In the genomic region with DNA sequence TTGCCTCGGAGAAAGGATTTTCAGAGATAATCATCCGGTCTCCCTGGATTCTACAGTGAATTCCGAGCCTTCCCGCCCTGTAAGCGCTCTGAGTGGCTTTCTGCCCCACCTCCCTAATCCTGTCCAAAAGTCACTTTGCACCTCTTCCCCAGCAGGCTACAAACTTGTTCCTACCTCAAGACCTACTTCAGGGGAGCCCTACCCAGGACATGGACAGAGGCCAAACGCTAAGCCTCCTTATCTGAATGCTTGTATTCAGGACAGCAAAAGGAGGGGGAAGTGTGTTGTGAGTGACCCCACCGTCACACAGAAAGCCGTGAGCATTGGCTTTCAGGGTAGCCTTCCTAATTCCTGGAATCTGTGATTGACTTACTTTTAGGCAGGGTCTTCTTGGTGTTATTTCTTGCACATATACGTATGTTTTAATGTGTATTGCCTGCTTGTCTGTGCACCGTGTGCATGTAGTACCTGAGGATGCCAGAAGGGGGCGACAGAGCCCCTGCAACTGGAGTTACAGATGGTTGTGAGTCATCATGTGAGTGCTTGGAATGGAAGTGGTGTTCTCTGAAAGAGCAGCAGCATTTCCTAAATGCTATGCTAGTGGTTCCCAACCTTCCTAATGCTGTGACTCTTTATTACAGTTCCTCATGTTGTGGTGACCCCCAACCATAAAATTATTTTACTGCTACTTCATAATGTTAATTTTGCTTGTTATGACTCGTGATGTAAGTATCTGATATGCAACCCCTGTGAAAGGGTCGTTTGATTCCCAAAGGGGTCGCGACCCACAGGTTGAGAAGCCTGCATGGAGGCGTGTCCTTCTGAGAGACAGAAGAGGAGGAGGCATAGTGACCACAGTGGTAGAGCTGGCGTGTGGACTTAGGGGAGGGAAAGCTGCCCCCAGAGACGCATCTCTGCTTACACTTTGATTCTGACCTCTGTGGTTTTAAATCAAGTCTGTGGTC, we compare ENCODE assay signal across 15 mouse cellular contexts. TPM values are rescaled to one million over a fixed set of nuclear protein-coding genes. Genes with fewer than 3 reads are reported as not detected.
DNase-seq lines count a peak whose midpoint lies in the region; ATAC-seq and TF ChIP-seq lines count a peak whose summit lies in the region.
"Had no signal": no experiment of that assay in that cellular context is flagged by ENCODE, and none has a peak within 500 bp of the region (broad histone marks: within the 10 kb centered on the region; RNA-seq: fewer than 3 reads in every experiment).

No protein-coding gene starts in this region.

- peaks cover 5% of the 10 kb centered on the region for H3K4me1 ChIP-seq in hindbrain, embryonic 11.5 days (replicated peaks; ENCODE audit: control insufficient read depth, insufficient read depth, low read length)
- peaks cover 8% of the 10 kb centered on the region for H3K4me1 ChIP-seq in hindbrain, embryonic 12.5 days
- H3K4me1 ChIP-seq in MEL (ENCODE audit: control insufficient read depth in 1 of 2, insufficient read depth in 2 of 2, low read length in 2 of 2) = no peaks in the 10 kb centered on the region
- 0 out of 2 replicates have a peak, but pooled peaks cover 7% of the 10 kb centered on the region for H3K4me1 ChIP-seq in lung, postnatal 0 days (ENCODE audit: insufficient read depth, low read depth, low read length)
- peaks cover 7% of the 10 kb centered on the region for H3K4me1 ChIP-seq in midbrain, embryonic 15.5 days
- peaks cover 17% of the 10 kb centered on the region for H3K4me1 ChIP-seq in neural tube, embryonic 15.5 days
- H3K4me1 ChIP-seq: liver, embryonic 15.5 days; stomach, embryonic 15.5 days had no signal

- H3K27ac ChIP-seq in hindbrain, embryonic 11.5 days (ENCODE audit: low read depth, low read length) = no peak overlapping the region
- no peak overlapping the region for H3K27ac ChIP-seq in hindbrain, embryonic 12.5 days
- H3K27ac ChIP-seq in MEL (ENCODE audit: control insufficient read depth, low read depth, low read length) = no peak overlapping the region
- H3K27ac ChIP-seq in lung, postnatal 0 days (ENCODE audit: low read length) = no peak overlapping the region
- H3K27ac ChIP-seq in midbrain, embryonic 15.5 days = no peak overlapping the region
- H3K27ac ChIP-seq in neural tube, embryonic 15.5 days (replicated peaks) = no peak overlapping the region
- H3K27ac ChIP-seq: embryonic facial prominence, embryonic 10.5 days; forebrain, embryonic 13.5 days; hindbrain, embryonic 13.5 days; liver, embryonic 15.5 days; stomach, embryonic 15.5 days had no signal

- no peak for TF ChIP-seq POLR2A in MEL (IDR thresholded peaks at IDR 0.05; ENCODE audit: control insufficient read depth in 1 of 2, insufficient read depth in 1 of 2, low read depth in 1 of 2, low read length in 2 of 2, poor library complexity in 1 of 2)

- H3K9ac ChIP-seq in hindbrain, embryonic 11.5 days (ENCODE audit: low read depth, low read length) = no peak overlapping the region
- H3K9ac ChIP-seq in hindbrain, embryonic 12.5 days = no peak overlapping the region
- H3K9ac ChIP-seq in MEL (ENCODE audit: control insufficient read depth, low read depth, low read length, poor library complexity, severe bottlenecking) = no peak overlapping the region
- H3K9ac ChIP-seq in lung, postnatal 0 days (replicated peaks; ENCODE audit: low read depth) = no peak overlapping the region
- no peak overlapping the region for H3K9ac ChIP-seq in midbrain, embryonic 15.5 days
- no peak overlapping the region for H3K9ac ChIP-seq in neural tube, embryonic 15.5 days (replicated peaks)
- H3K9ac ChIP-seq: forebrain, embryonic 13.5 days; hindbrain, embryonic 13.5 days; liver, embryonic 15.5 days; stomach, embryonic 15.5 days had no signal

- no peak overlapping the region for H3K4me3 ChIP-seq in hindbrain, embryonic 11.5 days (ENCODE audit: low read depth, low read length)
- no peak overlapping the region for H3K4me3 ChIP-seq in hindbrain, embryonic 12.5 days
- H3K4me3 ChIP-seq in MEL (ENCODE audit: control insufficient read depth in 1 of 2, insufficient read depth in 1 of 2, low read depth in 2 of 2, low read length in 2 of 2) = no peak overlapping the region
- no peak overlapping the region for H3K4me3 ChIP-seq in lung, postnatal 0 days (ENCODE audit: low read depth, low read length)
- no peak overlapping the region for H3K4me3 ChIP-seq in midbrain, embryonic 15.5 days
- no peak overlapping the region for H3K4me3 ChIP-seq in neural tube, embryonic 15.5 days (replicated peaks)
- H3K4me3 ChIP-seq: embryonic facial prominence, embryonic 10.5 days; forebrain, embryonic 13.5 days; hindbrain, embryonic 13.5 days; liver, embryonic 15.5 days; stomach, embryonic 15.5 days had no signal

- WGBS in hindbrain, embryonic 11.5 days = 75% methylated on average over 18 of the region's 18 CpGs
- 76% methylated on average over 18 of the region's 18 CpGs for WGBS in hindbrain, embryonic 12.5 days
- WGBS in lung, postnatal 0 days = 51% methylated on average over 18 of the region's 18 CpGs
- 83% methylated on average over 18 of the region's 18 CpGs for WGBS in midbrain, embryonic 15.5 days
- WGBS in neural tube, embryonic 15.5 days = 82% methylated on average over 18 of the region's 18 CpGs

- H3K9me3 ChIP-seq in hindbrain, embryonic 11.5 days (ENCODE audit: control insufficient read depth, low read length) = no peaks in the 10 kb centered on the region
- H3K9me3 ChIP-seq in hindbrain, embryonic 12.5 days (replicated peaks) = no peaks in the 10 kb centered on the region
- no peaks in the 10 kb centered on the region for H3K9me3 ChIP-seq in MEL (replicated peaks; ENCODE audit: insufficient read depth, low read length)
- no peaks in the 10 kb centered on the region for H3K9me3 ChIP-seq in lung, postnatal 0 days (ENCODE audit: low read length)
- H3K9me3 ChIP-seq in midbrain, embryonic 15.5 days = no peaks in the 10 kb centered on the region
- H3K9me3 ChIP-seq in neural tube, embryonic 15.5 days (replicated peaks) = no peaks in the 10 kb centered on the region; the same call in 1 of the 2 replicates
- H3K9me3 ChIP-seq: hindbrain, embryonic 13.5 days; liver, embryonic 15.5 days; stomach, embryonic 15.5 days had no signal

- H3K27me3 ChIP-seq in hindbrain, embryonic 11.5 days (ENCODE audit: control insufficient read depth, insufficient read depth, low read length) = peaks cover 18% of the 10 kb centered on the region
- H3K27me3 ChIP-seq in hindbrain, embryonic 12.5 days = peaks cover 43% of the 10 kb centered on the region
- H3K27me3 ChIP-seq in MEL (ENCODE audit: control insufficient read depth in 1 of 2, insufficient read depth in 2 of 2, low read length in 2 of 2) = no peaks in the 10 kb centered on the region
- H3K27me3 ChIP-seq in lung, postnatal 0 days (replicated peaks; ENCODE audit: insufficient read depth, low read length) = peaks cover 5% of the 10 kb centered on the region; the same call in 1 of the 2 replicates
- H3K27me3 ChIP-seq in midbrain, embryonic 15.5 days (replicated peaks) = peaks cover 41% of the 10 kb centered on the region
- H3K27me3 ChIP-seq in neural tube, embryonic 15.5 days (replicated peaks) = peaks cover 33% of the 10 kb centered on the region

- peak; percentile 26 for TF ChIP-seq RAD21 in MEL (IDR thresholded peaks at IDR 0.05; ENCODE audit: low read depth, low read length)

- TF ChIP-seq EP300 in MEL (IDR thresholded peaks at IDR 0.05; ENCODE audit: low read depth in 1 of 2, low read length in 2 of 2) = no peak
- TF ChIP-seq EP300 in lung, postnatal 0 days (IDR thresholded peaks at IDR 0.05) = no peak

- H3K79me2 ChIP-seq in MEL (ENCODE audit: control insufficient read depth, insufficient read depth, low read length, poor library complexity) = no peaks in the 10 kb centered on the region

- ATAC-seq in hindbrain, embryonic 11.5 days (ENCODE audit: low FRiP score) = no peak
- no peak for ATAC-seq in hindbrain, embryonic 12.5 days (ENCODE audit: low FRiP score)
- ATAC-seq in lung, postnatal 0 days = peak; percentile 74
- no peak for ATAC-seq in midbrain, embryonic 15.5 days (replicated peaks)
- no peak for ATAC-seq in neural tube, embryonic 15.5 days (ENCODE audit: low FRiP score)
- ATAC-seq: forebrain, embryonic 13.5 days; Patski had no signal

- no peaks in the 10 kb centered on the region for H3K36me3 ChIP-seq in hindbrain, embryonic 11.5 days (ENCODE audit: control insufficient read depth, insufficient read depth, low read length)
- no peaks in the 10 kb centered on the region for H3K36me3 ChIP-seq in hindbrain, embryonic 12.5 days
- no peaks in the 10 kb centered on the region for H3K36me3 ChIP-seq in MEL (ENCODE audit: control insufficient read depth in 1 of 2, insufficient read depth in 2 of 2, low read length in 2 of 2)
- no peaks in the 10 kb centered on the region for H3K36me3 ChIP-seq in lung, postnatal 0 days (ENCODE audit: insufficient read depth, low read length)
- no peaks in the 10 kb centered on the region for H3K36me3 ChIP-seq in midbrain, embryonic 15.5 days (replicated peaks)
- H3K36me3 ChIP-seq in neural tube, embryonic 15.5 days = no peaks in the 10 kb centered on the region
- H3K36me3 ChIP-seq: embryonic facial prominence, embryonic 10.5 days; hindbrain, embryonic 13.5 days; liver, embryonic 15.5 days; stomach, embryonic 15.5 days had no signal

- H3K4me2 ChIP-seq in hindbrain, embryonic 11.5 days (replicated peaks; ENCODE audit: low read depth, low read length) = no peak overlapping the region
- H3K4me2 ChIP-seq in hindbrain, embryonic 12.5 days (replicated peaks) = no peak overlapping the region
- no peak overlapping the region for H3K4me2 ChIP-seq in lung, postnatal 0 days (replicated peaks; ENCODE audit: low read depth, low read length)
- no peak overlapping the region for H3K4me2 ChIP-seq in midbrain, embryonic 15.5 days
- no peak overlapping the region for H3K4me2 ChIP-seq in neural tube, embryonic 15.5 days
- H3K4me2 ChIP-seq: forebrain, embryonic 13.5 days; hindbrain, embryonic 13.5 days; liver, embryonic 15.5 days; stomach, embryonic 15.5 days had no signal

- peak; percentile 59 to 87 (median 74) for TF ChIP-seq CTCF in MEL (IDR thresholded peaks at IDR 0.05 in 2 of 3, conservative IDR thresholded peaks at IDR 0.05 in 1 of 3; ENCODE audit: control insufficient read depth in 1 of 3, insufficient read depth in 1 of 3, low read depth in 2 of 3, low read length in 3 of 3, poor library complexity in 1 of 3, severe bottlenecking in 1 of 3)
- peak; percentile 75 for TF ChIP-seq CTCF in lung, postnatal 0 days (IDR thresholded peaks at IDR 0.05)

- DNase-seq in hindbrain, embryonic 11.5 days (ENCODE audit: low spot score) = peak; percentile 43
- DNase-seq in 416B (ENCODE audit: low read depth) (peak; percentile 54), MEL (ENCODE audit: low read depth, low spot score) (peak; percentile 59)
- peak; percentile 88 for DNase-seq in lung, postnatal 0 days (ENCODE audit: low spot score)
- DNase-seq in adrenal gland, adult 18-20 months (ENCODE audit: low spot score in 2 of 2) = no peak

RNA-seq across cellular contexts. Expression of a gene that starts 6.1 kb away (rescaled TPM):
- 0.21 and 0.82 TPM in 2 replicates for polyA plus RNA-seq in hindbrain, embryonic 11.5 days (2014; fragmentation: Nextera tagmentation; extraction: Ambion mirVana)
- 1.7 and 1.9 TPM in 2 replicates for polyA plus RNA-seq in hindbrain, embryonic 12.5 days (2016; fragmentation: Nextera tagmentation; extraction: Ambion mirVana)
- not detected in 2 replicates for total RNA-seq in MEL (2012; rRNA removed)
- polyA plus RNA-seq in MEL (2012; ENCODE audit: insufficient read depth in 1 of 2, insufficient read length in 2 of 2, low read depth in 1 of 2, low replicate concordance in 2 of 2, missing spikeins in 1 of 2) = not detected
- polyA plus RNA-seq in lung, postnatal 0 days (2015; fragmentation: Nextera tagmentation; extraction: Ambion mirVana) = 0.33 and 0.56 TPM in 2 replicates
- 10 to 100 TPM; 62.7 to 74.9 TPM for total RNA-seq in adrenal gland, adult 18-20 months (2021)
- polyA plus RNA-seq in midbrain, embryonic 15.5 days (2015; fragmentation: Nextera tagmentation; extraction: Ambion mirVana) = 53.4 and 62.8 TPM in 2 replicates
- polyA plus RNA-seq in neural tube, embryonic 15.5 days (2015; fragmentation: Nextera tagmentation; extraction: Ambion mirVana) = 127 and 139 TPM in 2 replicates
- total RNA-seq: granulocyte monocyte progenitor cell, adult 5-6 weeks had no signal

RNA-seq across cellular contexts. Expression of a gene that starts 21.3 kb away (rescaled TPM):
- not detected in 2 replicates for polyA plus RNA-seq in hindbrain, embryonic 11.5 days (2014; fragmentation: Nextera tagmentation; extraction: Ambion mirVana)
- polyA plus RNA-seq in hindbrain, embryonic 12.5 days (2016; fragmentation: Nextera tagmentation; extraction: Ambion mirVana) = 0.30 and 0.33 TPM in 2 replicates
- total RNA-seq in MEL (2012; rRNA removed) = not detected in 2 replicates
- polyA plus RNA-seq in MEL (2012; ENCODE audit: insufficient read depth in 1 of 2, insufficient read length in 2 of 2, low read depth in 1 of 2, low replicate concordance in 2 of 2, missing spikeins in 1 of 2) = not detected
- polyA plus RNA-seq in lung, postnatal 0 days (2015; fragmentation: Nextera tagmentation; extraction: Ambion mirVana) = not detected in 2 replicates
- total RNA-seq in adrenal gland, adult 18-20 months (2021) = not detected
- 0.71 and 0.82 TPM in 2 replicates for polyA plus RNA-seq in midbrain, embryonic 15.5 days (2015; fragmentation: Nextera tagmentation; extraction: Ambion mirVana)
- 0.34 and 0.90 TPM in 2 replicates for polyA plus RNA-seq in neural tube, embryonic 15.5 days (2015; fragmentation: Nextera tagmentation; extraction: Ambion mirVana)
- total RNA-seq: granulocyte monocyte progenitor cell, adult 5-6 weeks had no signal
- polyA plus RNA-seq: embryonic facial prominence, embryonic 10.5 days; liver, embryonic 15.5 days had no signal

RNA-seq across cellular contexts. Expression of a gene that starts 35.2 kb away (rescaled TPM):
- polyA plus RNA-seq in hindbrain, embryonic 11.5 days (2014; fragmentation: Nextera tagmentation; extraction: Ambion mirVana) = 71.6 and 87.9 TPM in 2 replicates
- 136 and 153 TPM in 2 replicates for polyA plus RNA-seq in hindbrain, embryonic 12.5 days (2016; fragmentation: Nextera tagmentation; extraction: Ambion mirVana)
- total RNA-seq in MEL (2012; rRNA removed) = not detected in 2 replicates
- under 1 TPM in 1 of 2 experiments, not detected in 1; 0.01 TPM for polyA plus RNA-seq in MEL (2012; ENCODE audit: insufficient read depth in 1 of 2, insufficient read length in 2 of 2, low read depth in 1 of 2, low replicate concordance in 2 of 2, missing spikeins in 1 of 2)
- 22.2 and 30.7 TPM in 2 replicates for polyA plus RNA-seq in lung, postnatal 0 days (2015; fragmentation: Nextera tagmentation; extraction: Ambion mirVana)
- 10 to 100 TPM in 1 of 2 experiments, 1 to 10 TPM in 1; 5.9 to 19.4 TPM for total RNA-seq in adrenal gland, adult 18-20 months (2021)
- polyA plus RNA-seq in midbrain, embryonic 15.5 days (2015; fragmentation: Nextera tagmentation; extraction: Ambion mirVana) = 33.0 and 40.7 TPM in 2 replicates
- 22.5 and 22.8 TPM in 2 replicates for polyA plus RNA-seq in neural tube, embryonic 15.5 days (2015; fragmentation: Nextera tagmentation; extraction: Ambion mirVana)

RNA-seq across cellular contexts. Expression of a gene that starts 36.8 kb away (rescaled TPM):
- polyA plus RNA-seq in hindbrain, embryonic 11.5 days (2014; fragmentation: Nextera tagmentation; extraction: Ambion mirVana) = 34.4 and 37.4 TPM in 2 replicates
- 28.0 and 28.3 TPM in 2 replicates for polyA plus RNA-seq in hindbrain, embryonic 12.5 days (2016; fragmentation: Nextera tagmentation; extraction: Ambion mirVana)
- total RNA-seq in MEL (2012; rRNA removed) = 76.6 and 105 TPM in 2 replicates
- 100 to 1,000 TPM; 135 to 240 TPM for polyA plus RNA-seq in MEL (2012; ENCODE audit: insufficient read depth in 1 of 2, insufficient read length in 2 of 2, low read depth in 1 of 2, low replicate concordance in 2 of 2, missing spikeins in 1 of 2)
- 8.0 and 10.8 TPM in 2 replicates for polyA plus RNA-seq in lung, postnatal 0 days (2015; fragmentation: Nextera tagmentation; extraction: Ambion mirVana)
- 10 to 100 TPM; 15.9 to 18.9 TPM for total RNA-seq in adrenal gland, adult 18-20 months (2021)
- 32.0 and 35.3 TPM in 2 replicates for polyA plus RNA-seq in midbrain, embryonic 15.5 days (2015; fragmentation: Nextera tagmentation; extraction: Ambion mirVana)
- polyA plus RNA-seq in neural tube, embryonic 15.5 days (2015; fragmentation: Nextera tagmentation; extraction: Ambion mirVana) = 36.6 and 42.6 TPM in 2 replicates

RNA-seq across cellular contexts. Expression of a gene that starts 52.2 kb away (rescaled TPM):
- 133 and 138 TPM in 2 replicates for polyA plus RNA-seq in hindbrain, embryonic 11.5 days (2014; fragmentation: Nextera tagmentation; extraction: Ambion mirVana)
- polyA plus RNA-seq in hindbrain, embryonic 12.5 days (2016; fragmentation: Nextera tagmentation; extraction: Ambion mirVana) = 135 and 137 TPM in 2 replicates
- 114 TPM in 2 replicates for total RNA-seq in MEL (2012; rRNA removed)
- polyA plus RNA-seq in MEL (2012; ENCODE audit: insufficient read depth in 1 of 2, insufficient read length in 2 of 2, low read depth in 1 of 2, low replicate concordance in 2 of 2, missing spikeins in 1 of 2) = 100 to 1,000 TPM; 165 to 182 TPM
- 180 and 186 TPM in 2 replicates for polyA plus RNA-seq in lung, postnatal 0 days (2015; fragmentation: Nextera tagmentation; extraction: Ambion mirVana)
- total RNA-seq in adrenal gland, adult 18-20 months (2021) = 100 to 1,000 TPM; 155 to 159 TPM
- polyA plus RNA-seq in midbrain, embryonic 15.5 days (2015; fragmentation: Nextera tagmentation; extraction: Ambion mirVana) = 158 and 159 TPM in 2 replicates
- polyA plus RNA-seq in neural tube, embryonic 15.5 days (2015; fragmentation: Nextera tagmentation; extraction: Ambion mirVana) = 155 and 159 TPM in 2 replicates

Comparison
In these comparisons a context has a peak if more than half of its experiments do, and no peak if none do; other contexts are left out.
1. DNase-seq: peak in hindbrain, embryonic 11.5 days (single experiment), 416B (single experiment), MEL (single experiment) and lung, postnatal 0 days (single experiment); none in adrenal gland, adult 18-20 months (0 of 2).
2. RNA of a gene that starts 6.1 kb away (polyA plus RNA-seq): 127 to 139 TPM in neural tube, embryonic 15.5 days and 53.4 to 62.8 TPM in midbrain, embryonic 15.5 days; 1.7 to 1.9 TPM in hindbrain, embryonic 12.5 days, 0.21 to 0.82 TPM in hindbrain, embryonic 11.5 days, 0.33 to 0.56 TPM in lung, postnatal 0 days and not detected in MEL; every median in the first group is over 10 times any median in the second.
3. RNA of a gene that starts 35.2 kb away (polyA plus RNA-seq): 136 to 153 TPM in hindbrain, embryonic 12.5 days, 71.6 to 87.9 TPM in hindbrain, embryonic 11.5 days, 33.0 to 40.7 TPM in midbrain, embryonic 15.5 days, 22.5 to 22.8 TPM in neural tube, embryonic 15.5 days and 22.2 to 30.7 TPM in lung, postnatal 0 days; 0.01 TPM in MEL; every median in the first group is over 10 times any median in the second.